Mouse (Mus musculus): ENCODE data around the gene Fbf1.

Gene Fbf1

DNA sequence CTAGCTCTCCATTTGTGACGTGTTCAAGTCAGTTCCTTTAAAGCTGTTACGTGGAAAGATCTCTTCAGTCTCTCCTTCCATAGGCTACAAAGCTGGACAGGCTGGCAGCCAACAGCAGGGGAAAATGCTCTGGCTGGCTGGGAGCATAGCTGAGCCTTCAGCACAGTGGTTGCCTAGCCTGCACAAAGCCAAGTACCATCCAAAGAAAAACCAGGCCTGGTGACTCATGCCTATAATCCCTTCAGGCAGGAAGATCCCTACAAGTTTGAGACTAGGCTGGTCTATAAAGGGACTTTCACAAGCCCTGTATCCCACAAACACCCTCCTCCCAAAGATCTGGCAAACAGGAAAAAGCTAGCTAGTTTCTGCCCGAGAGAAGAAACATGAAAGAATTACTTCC is 17.9 kb upstream of the Fbf1 start:
- DNase-seq (ENCODE audit: low spot score in 2 of 2), result no peak

GRCm38 (mm10) chr11:116178411-116179121 is 10.6 kb upstream of the Fbf1 start:
- no peak for DNase-seq (ENCODE audit: low spot score in 2 of 2)

- no peak for DNase-seq (ENCODE audit: low spot score in 2 of 2)
These were observed 8.0 kb upstream of the Fbf1 start for GRCm38 (mm10) chr11:116176010-116176409.

DNA sequence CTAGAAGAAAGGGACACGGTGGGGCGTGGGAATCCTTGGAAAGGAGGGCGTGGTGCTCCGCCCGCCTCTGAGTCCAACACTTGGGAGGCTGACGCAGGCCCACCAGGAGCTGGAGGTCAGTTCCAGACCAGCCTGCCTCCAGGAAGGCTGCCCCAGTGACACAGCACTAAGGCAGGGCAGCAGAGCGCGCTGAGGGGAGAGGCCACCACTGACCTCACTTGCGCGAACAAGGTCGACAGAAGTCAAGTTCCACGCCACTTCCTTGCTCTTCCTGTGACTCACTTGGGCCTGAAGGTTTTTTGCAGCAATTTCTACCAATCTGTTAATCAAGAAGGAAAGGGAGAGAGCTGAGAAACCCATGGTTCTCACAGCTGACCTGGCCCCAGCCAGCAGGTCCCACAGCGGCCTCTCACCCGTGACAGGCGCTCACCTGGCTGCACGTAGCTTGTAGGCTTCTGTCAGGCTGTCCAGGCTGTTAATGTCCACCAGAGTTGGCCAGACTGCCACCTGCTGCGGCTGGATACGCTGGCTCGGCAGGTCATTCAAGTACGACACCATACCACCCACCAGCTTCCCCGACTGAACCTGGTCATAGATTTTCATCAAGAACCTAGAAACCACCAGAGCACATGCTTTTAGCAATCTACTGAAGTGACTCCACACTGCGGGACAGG is 6.9 kb upstream of the Fbf1 start:
- no peak for DNase-seq (ENCODE audit: low spot score in 2 of 2)

DNA sequence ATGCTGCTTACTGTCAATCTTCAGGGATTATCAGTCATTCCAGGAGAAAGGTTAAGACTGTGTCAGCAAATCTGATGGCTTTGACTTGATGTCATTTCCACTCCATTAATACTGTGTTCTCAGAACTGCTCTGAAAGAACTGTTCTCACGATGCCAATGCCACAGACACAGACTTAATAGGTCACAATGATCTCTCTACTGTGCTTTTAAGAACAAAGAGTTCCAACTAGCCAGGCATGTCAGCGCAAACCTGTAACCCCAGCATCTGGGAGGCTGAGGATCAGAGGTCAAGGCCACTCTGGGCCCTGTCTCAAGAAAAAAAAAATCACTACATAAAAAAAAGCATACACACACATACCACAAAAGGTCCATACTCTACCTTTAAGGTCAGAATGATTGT is 4.0 kb upstream of the Fbf1 start:
- no peak for DNase-seq (ENCODE audit: low spot score in 2 of 2)

DNA sequence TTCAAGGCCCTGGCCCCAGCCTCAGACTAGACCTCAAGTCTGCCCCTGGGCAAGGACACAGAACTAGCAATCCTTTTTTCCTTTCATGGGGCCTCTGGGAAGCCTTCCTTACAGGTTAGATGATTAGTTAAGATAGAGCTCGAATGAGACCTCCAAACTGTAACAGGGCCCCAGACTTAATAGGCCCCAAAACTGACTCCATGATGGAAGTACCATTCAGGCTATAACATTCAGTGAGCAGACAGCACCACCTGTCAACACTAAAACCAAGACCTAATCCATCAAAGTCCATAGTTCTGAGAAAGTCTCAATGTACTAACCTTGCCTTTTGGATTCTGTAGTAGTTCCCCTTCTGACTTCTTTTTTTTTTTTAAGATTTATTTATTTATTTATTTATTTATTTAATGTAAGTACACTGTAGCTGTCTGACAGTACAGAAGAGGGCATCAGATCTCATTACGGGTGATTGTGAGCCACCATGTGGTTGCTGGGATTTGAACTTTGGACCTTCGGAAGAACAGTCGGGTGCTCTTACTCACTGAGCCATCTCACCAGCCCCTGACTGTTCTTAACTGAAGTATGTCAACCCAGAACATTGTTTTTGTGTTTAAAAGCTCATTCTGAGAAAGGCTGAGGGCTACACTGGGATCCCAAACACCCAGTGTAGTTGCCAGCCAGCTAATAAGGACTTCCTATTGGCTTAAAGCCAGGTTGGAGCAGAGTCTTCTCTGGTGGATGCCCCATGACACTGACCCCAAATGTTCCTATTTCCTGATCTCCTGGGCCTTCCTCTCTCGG is 2.2 kb upstream of the Fbf1 start:
- DNase-seq (ENCODE audit: low spot score in 2 of 2), result no peak

DNA sequence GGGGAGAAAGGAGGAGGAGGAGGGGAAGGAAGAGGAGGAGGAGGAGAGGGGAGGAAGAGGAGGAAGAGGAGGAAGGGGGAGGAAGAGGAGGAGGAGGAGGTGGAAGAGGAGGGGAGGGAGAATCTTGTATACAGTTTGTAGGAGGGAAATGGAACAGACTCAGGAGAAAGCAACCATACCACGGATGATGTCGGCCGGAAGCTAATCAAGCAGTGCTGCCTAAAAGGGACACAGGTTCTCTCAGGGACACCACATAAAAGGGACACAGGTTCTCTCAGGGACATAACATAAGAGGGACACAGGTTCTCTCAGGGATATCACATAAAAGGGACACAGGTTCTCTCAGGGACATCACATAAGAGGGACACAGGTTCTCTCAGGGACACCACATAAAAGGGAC is 1.2 kb upstream of the Fbf1 start:
- DNase-seq (ENCODE audit: low spot score in 2 of 2), result no peak

- no peak for DNase-seq (ENCODE audit: low spot score in 2 of 2)
These were observed 734 bp downstream of the Fbf1 start for GRCm38 (mm10) chr11:116167232-116167631.

- DNase-seq (ENCODE audit: low spot score in 2 of 2), result no peak
These were observed 5.0 kb downstream of the Fbf1 start for GRCm38 (mm10) chr11:116163002-116163401.

DNA sequence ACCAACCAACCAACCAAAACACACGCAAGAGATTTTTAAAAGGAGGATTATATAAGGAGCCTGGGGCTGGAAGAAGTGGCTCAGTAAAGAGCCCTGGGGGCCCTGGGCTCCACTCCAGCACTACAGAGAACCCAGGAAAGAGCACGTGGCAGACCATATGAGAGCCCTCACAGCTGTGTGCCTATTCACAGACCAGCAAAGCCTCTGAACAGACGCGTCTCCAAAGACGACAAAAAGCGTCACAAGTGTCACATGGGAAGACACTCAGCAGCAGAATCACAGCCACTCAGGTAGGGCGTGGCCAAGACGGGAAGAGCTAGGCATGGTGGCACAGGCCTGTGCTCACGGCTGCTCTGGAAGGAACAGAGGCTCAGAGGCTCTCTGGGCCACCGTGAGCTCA is 5.8 kb downstream of the Fbf1 start:
- DNase-seq (ENCODE audit: low spot score in 2 of 2), result no peak

DNA sequence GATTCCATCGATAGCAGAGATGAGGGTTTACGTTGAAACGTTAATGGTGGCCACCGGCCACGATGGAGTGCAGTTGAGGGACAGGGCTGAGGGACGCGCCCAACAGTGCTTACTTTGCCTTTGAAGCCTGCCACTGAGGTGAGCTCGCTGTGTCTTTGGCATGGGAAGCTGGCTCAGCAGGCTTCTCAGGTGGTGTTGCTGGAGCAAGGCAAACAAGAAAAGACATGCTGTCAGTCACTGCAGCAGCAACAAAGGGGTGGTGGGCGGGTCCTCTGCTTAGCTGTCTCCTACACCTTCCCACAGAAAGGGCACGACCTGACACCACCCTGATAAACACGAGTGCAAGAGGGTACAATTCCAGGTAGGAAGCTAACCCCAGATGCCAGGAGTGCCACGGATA is 6.7 kb downstream of the Fbf1 start:
- DNase-seq (ENCODE audit: low spot score in 2 of 2), result peak; percentile 51 to 68

- DNase-seq (ENCODE audit: low spot score in 2 of 2), result no peak
These were observed 17.0 kb downstream of the Fbf1 start for GRCm38 (mm10) chr11:116150960-116151359.

DNA sequence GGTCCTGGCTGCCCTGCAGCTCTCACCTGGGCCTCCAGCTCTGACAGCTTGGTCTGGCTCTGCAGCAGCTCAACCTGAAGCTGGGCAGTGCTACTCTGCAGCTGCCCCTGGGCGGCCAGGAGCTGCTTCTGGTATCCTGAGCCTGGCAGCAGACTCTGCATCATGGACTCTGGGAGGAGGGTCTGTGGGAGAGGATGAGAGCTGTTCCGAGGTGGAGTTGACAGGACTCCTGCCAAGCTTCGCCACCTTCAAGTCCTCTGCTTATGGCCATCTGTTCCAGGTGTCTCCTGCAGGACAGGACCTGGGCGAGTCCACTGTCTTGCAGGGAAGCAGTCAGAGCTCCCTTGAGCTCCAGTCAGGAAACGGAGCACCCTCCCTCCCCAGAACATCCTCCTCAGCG is 18.6 kb downstream of the Fbf1 start:
- DNase-seq (ENCODE audit: low spot score in 2 of 2), result no peak

- no peak for DNase-seq (ENCODE audit: low spot score in 2 of 2)
These were observed 19.2 kb downstream of the Fbf1 start for GRCm38 (mm10) chr11:116148761-116149221.

- peak in 1 of 2 experiments; percentile 37 for DNase-seq (ENCODE audit: low spot score in 2 of 2)
These were observed 21.5 kb downstream of the Fbf1 start for GRCm38 (mm10) chr11:116146294-116146985.

DNA sequence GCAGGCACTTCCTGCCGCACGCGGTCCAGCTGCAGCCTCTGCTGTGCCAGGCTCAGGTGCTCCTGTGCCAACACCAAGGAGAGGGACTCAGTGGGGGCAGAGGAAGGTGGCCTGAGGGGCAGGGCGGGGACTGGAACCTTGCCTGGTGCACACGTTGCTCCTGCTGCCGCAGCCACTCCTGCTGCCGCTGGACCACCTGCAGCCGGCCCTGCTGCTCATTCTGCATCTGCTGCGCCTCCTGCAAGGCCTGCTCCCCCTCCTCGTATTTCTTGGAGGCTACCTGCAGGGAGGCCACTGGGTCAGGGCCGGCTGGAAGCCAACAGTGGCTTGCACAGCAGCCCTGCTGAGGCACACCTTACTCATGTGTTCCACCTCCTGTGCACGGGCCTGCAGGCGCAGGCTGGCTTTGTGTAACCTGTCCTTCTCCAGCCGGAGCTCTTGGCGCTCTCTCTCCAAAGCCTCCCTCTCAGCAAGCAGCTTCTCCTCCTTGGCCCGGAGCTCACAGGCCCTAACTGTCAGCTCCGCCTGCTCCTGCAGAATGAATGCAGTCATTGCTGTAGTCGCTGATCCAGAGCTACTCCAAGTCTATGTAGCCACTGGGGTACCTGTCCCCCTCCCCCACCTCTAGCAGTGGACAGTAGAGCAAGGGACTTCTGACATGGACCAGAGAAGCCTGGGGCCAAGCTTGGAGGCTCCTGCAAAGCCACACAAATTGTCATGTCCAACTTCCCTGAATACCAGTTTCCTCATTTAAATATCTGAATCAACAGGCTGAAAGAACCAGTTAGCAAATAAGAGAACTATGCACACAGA is 22.3 kb downstream of the Fbf1 start:
- DNase-seq (ENCODE audit: low spot score in 2 of 2), result no peak

- DNase-seq (ENCODE audit: low spot score in 2 of 2), result no peak
These were observed 24.5 kb downstream of the Fbf1 start for GRCm38 (mm10) chr11:116143468-116143867.

DNA sequence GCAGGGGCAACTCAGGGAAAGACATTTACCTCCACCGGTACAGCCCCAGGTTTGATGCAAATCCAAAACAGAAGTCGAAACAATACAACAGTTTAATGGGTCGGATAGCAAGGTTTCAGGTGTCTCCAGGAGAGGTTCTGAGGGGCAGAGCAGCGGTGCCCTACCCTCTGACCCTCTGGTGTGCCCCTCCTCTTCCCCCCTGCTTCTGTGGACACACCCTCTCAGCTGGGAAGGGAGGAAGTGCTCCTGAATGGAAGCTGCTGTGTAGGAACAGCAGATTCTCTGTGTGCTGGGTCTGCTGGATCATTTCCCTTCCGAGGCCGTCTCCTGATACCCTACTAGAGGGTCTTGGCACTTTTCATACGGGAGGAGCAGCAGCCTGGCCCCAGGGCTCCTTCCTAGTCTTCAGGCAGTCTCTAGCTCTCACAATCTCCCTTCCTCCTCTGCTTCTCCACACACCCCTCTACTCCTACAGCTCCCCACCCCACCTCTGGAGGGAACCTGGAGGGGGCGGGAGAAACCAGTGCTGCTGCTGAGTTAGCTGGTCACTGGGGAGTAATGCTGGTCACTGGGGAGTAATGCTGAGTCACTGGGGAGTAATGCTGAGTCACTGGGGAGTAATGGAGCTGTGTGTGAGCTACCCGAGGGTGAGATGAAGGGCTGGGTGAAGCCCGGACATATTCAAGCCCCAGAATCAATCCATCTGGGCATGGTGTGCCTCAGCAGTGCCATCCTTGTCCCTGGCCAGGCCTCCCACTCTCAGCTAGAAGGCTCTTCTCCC is 25.6 kb downstream of the Fbf1 start:
- no peak for DNase-seq (ENCODE audit: low spot score in 2 of 2)

DNA sequence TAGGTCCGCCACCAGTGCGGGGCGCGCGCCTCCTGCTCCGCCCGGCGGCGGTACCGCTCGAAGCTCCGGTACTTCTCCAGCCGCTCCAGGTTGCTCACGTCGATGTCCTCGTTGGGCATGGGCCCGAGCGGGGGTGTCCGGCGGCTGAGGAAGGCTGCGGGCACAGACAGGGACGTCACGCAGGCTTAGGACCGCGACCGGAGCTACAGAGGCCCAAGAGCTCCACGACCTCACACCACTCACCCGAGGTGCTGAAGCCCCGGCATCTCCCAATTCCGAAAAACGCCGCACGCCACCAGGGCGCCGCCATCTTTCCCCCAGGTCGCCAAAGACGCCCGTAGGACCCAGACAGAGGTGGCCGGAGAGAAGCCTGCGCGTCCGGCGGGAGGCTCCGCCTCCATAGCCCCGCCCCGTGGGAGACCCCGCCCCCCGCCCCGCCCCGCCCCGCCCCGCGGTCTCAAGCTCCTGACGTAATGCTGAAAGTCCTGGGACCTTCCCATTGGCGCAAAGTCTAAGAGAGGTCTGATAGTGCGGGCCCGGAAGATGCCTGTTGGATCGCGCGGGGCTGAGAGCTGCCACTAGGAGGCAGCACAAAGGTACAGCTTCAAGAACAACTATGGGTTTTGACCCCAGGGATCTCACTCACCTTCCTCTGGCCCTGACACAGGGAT is 29.4 kb downstream of the Fbf1 start, which contains the start of gene Mrpl38:
TSS of gene Mrpl38 (minus strand) at position 401 of the 671 bp plus-strand sequence.
- peak; percentile 82 to 87 for DNase-seq (ENCODE audit: low spot score in 2 of 2)

GRCm38 (mm10) chr11:116138096-116138467 is 29.9 kb downstream of the Fbf1 start:
- no peak for DNase-seq (ENCODE audit: low spot score in 2 of 2)

Measured in urinary bladder, adult 18-20 months (tissue).